Mouse (Mus musculus): ENCODE results near the gene Apol7e. TPM values are rescaled to one million over a fixed set of nuclear protein-coding genes. Genes with fewer than 3 reads are reported as not detected.
"Not testable (repeated sequence)": the region's sequence is repeated elsewhere in the genome, so short reads cannot be mapped to it uniquely, and the experiment has no call there.

Gene Apol7e
- polyA plus RNA-seq, 1 experiment, result not detected

DNA sequence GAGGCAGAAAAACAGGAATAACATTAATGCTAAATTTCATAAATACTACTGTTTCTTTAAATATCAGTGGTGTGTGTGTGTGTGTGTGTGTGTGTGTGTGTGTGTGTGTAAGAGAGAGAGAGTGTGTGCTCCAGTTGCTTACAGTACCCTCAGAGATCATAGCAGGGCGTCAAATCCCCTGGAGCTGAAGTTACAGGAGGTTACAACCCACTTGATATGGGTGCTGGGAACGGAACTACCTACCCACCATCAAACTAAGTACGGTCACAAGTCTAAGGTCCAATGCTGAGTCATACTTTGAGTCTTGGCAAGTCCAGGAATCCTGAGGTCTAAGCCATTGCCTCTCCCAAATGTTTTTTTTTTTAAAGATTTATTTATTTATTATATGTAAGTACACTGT is 29.1 kb downstream of the Apol7e start:
- not testable (repeated sequence) for H3K4me3 ChIP-seq (ENCODE audit: insufficient read depth, low read depth, low read length); H3K27ac ChIP-seq (replicated peaks; ENCODE audit: low read depth, low read length); H3K4me1 ChIP-seq (ENCODE audit: control insufficient read depth, insufficient read depth, insufficient read length, low read length)

DNA sequence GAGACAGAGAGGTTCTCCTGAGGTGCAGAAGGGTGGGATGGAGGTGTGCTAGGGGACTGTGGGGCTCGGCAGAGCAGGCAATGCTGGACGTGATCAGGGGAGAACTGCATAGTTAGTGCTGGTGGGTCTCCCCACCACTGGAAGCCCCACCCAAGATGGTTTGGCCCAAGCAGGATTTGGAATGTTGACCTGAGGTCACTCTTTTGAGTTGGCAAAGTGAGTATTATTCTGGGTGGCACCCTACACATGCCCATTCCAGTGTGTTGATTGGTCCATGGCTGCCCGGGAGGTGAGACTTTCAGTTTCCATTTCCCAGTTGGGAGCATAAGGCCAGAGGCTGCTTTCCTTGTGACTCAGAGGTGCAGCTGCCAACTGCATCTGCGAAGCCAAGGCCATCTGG is 30.1 kb downstream of the Apol7e start, which contains the start of gene Apol9b:
Gene Apol9b (plus strand): TSS at position 301 of the 400 bp plus-strand sequence.
- not testable (repeated sequence) for H3K4me1 ChIP-seq (ENCODE audit: control insufficient read depth, insufficient read depth, insufficient read length, low read length); H3K4me3 ChIP-seq (ENCODE audit: insufficient read depth, low read depth, low read length); H3K27ac ChIP-seq (replicated peaks; ENCODE audit: low read depth, low read length)

DNA sequence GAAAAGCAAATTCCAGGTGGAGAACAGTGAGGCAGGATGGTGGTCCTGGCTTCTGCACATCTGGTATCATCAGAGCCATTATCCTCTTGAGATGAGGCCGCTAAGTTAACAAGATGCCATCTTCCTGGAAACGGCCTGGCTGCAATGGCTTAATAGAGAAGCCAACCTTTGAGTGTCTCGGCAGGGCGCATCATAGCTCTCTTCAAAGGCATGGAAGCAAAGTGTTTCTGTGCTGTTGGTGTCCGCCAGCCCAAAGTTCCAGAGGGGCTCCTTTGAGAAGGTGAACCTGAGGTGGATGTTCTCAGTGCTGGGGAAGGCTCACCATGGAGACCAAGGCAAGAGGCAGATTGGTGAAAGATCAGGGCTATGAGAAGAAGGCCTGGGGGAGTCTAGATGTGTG is 32.9 kb downstream of the Apol7e start:
- Histone ChIP-seq H3K4me3 (ENCODE audit: insufficient read depth, low read depth, low read length) (no peak overlapping the region), H3K27ac (replicated peaks; ENCODE audit: low read depth, low read length) (no peak overlapping the region), H3K4me1 (ENCODE audit: control insufficient read depth, insufficient read depth, insufficient read length, low read length) (no peaks in the 10 kb centered on the region)

DNA sequence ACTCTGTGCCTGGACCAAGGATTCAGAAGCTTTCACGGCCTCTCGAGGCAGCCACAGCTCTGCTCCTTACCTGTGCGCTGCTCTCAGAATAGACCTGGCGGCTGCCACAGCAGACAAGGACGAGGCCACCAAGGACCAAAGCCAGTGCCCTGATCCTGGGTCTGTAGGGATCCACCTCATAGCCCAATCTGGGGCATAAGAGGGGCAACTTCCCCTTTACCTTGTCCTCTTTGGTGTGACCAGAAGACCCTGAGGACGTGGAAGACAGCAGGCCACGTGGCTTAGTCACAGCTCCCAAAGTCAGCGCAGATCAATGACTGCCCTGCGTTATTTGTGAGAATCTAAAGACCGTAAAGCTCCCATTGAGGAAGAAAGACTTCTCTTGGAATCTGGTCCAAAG is 34.2 kb downstream of the Apol7e start:
- H3K4me1 ChIP-seq (ENCODE audit: control insufficient read depth, insufficient read depth, insufficient read length, low read length); H3K27ac ChIP-seq (replicated peaks; ENCODE audit: low read depth, low read length); H3K4me3 ChIP-seq (ENCODE audit: insufficient read depth, low read depth, low read length): not testable (repeated sequence)

DNA sequence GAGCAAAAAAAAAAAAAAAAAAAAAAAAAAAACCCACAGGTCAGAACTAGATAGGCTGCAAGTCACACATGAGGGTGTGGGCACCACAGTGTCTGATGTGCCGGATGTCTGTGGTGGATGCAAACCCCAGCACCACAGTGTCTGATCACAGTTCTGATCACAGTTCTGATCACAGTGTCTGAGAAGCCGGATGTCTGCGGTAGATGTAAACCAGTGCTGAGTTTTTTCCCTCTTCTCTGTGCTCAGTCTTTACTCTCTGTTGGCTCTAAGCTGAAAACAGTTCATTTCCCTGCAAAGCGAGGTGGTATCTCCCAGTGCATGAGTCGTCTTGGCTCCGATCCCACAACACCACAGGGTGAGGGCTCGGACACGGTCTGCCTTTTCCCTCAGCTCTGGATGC is 34.7 kb downstream of the Apol7e start:
- H3K27ac ChIP-seq (replicated peaks; ENCODE audit: low read depth, low read length); H3K4me1 ChIP-seq (ENCODE audit: control insufficient read depth, insufficient read depth, insufficient read length, low read length); H3K4me3 ChIP-seq (ENCODE audit: insufficient read depth, low read depth, low read length): not testable (repeated sequence)

DNA sequence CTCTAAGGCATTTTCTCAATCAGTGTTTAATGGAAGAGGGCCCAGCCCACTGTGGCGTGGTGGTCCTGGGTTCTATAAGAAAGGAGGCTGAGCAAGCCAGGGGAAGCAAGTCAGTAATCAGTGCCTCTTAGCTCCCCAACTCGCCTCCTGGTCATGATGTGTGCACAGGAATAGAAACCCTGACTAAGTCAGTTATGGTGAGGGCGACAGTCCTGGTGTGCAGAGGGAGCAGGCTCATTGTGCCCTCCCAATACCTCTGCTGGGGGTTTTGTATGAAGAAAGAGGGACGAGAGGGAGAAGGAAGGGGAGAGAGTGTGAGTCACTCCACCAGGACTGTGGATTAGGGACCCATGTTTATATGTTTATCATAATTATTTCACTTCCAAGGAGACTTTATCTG is 35.2 kb downstream of the Apol7e start:
- H3K4me1 ChIP-seq (ENCODE audit: control insufficient read depth, insufficient read depth, insufficient read length, low read length); H3K27ac ChIP-seq (replicated peaks; ENCODE audit: low read depth, low read length); H3K4me3 ChIP-seq (ENCODE audit: insufficient read depth, low read depth, low read length): not testable (repeated sequence)

DNA sequence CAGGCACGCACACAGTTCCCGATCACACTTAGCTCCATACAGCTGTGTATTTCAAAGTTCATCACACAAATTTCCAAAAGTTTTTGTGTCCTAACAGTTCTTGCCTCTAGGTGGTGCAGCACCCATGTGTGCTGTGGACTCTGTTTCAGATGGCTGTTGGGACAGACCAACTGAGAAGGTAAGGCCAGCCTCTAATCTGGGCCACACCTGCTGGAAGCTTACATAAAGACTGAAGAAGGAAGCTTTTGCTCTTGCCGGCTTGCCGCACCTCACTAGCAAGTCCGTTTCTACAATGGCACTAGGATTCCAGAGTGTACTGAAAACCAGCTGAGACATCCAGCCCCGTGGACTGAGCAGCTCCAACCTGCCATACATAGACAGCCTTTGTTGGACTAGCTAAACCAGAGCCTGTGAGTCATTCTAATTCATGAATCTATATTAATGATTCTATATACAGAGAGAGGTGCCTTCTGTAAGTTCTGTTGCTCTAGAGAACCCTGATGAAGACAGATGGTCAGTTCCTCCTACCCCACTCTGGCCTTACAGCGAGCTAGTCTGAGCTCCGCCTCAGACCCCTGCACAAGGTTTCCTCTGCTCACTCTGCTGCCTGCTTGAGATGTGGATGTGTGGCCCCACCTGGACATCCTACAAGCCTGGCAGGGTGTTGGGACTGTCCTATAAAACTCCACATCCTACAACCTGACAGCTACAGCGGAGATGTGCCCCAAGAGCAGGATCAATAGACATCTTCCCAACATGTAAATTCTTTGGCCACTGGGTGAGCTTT is 42.0 kb downstream of the Apol7e start:
- Histone ChIP-seq H3K4me3 (ENCODE audit: insufficient read depth, low read depth, low read length) (no peak overlapping the region), H3K27ac (replicated peaks; ENCODE audit: low read depth, low read length) (no peak overlapping the region), H3K4me1 (ENCODE audit: control insufficient read depth, insufficient read depth, insufficient read length, low read length) (no peaks in the 10 kb centered on the region)

DNA sequence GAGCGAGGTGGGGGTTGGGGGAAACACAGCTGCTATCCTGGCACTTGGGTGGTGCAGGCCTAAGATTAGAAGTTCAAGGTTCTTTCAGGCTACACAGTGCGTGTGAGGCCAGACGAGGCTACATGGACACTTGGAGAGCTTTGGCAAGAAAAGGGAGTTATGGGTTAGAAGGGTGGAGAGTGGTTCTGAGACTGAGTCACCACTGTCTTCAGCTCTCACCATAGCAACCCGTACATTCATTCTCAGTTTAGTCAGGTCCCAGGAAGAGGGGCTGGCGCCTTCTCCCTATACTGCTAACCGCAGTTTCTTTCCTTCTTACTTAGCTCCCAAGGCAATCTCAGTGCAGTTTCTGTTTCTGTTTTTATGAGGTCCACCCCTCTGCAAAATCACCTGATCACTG is 42.9 kb downstream of the Apol7e start:
- H3K4me1 ChIP-seq (ENCODE audit: control insufficient read depth, insufficient read depth, insufficient read length, low read length); H3K4me3 ChIP-seq (ENCODE audit: insufficient read depth, low read depth, low read length); H3K27ac ChIP-seq (replicated peaks; ENCODE audit: low read depth, low read length): not testable (repeated sequence)

DNA sequence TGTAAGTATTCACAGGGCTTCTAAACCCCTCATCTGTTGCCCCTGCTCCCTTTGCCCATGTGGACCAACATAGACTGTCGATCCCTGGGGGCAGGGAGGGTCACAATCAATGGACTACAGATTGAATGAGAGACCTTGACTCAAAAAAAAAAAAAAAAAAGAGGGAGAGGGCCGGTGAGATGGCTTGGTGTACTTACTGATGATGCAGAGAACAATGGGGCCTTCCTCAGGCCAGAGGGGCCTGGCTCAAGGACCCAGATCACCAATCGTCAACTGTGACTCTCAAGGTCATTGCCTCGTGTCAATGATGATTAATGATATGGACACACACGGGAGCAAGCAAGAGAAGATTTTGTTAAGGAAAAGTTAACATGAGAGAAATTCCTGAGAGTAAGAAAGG is 46.0 kb downstream of the Apol7e start:
- H3K4me1 ChIP-seq (ENCODE audit: control insufficient read depth, insufficient read depth, insufficient read length, low read length), result no peaks in the 10 kb centered on the region
- H3K27ac ChIP-seq (replicated peaks; ENCODE audit: low read depth, low read length), result no peak overlapping the region
- no peak overlapping the region for H3K4me3 ChIP-seq (ENCODE audit: insufficient read depth, low read depth, low read length)

DNA sequence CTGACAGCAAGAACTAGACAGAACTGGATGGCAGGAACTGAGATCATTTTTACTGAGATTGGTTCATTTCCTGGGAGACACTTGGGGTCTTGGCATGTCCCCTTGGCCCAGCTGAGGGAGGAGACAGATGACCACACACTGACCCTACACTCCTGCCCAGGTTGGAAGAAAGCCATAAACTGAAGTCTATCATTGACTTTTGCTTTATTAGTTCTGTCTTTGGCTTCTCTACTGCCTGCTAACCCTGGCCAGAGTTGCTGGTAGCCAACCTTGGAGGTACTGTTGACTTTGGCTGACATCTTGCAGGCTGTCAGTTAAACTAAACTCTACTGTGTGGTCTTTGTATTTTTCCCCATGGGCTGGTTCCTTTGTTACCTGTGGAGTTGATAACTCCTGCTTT is 46.4 kb downstream of the Apol7e start:
- H3K4me1 ChIP-seq (ENCODE audit: control insufficient read depth, insufficient read depth, insufficient read length, low read length), result no peaks in the 10 kb centered on the region
- H3K27ac ChIP-seq (replicated peaks; ENCODE audit: low read depth, low read length), result no peak overlapping the region
- H3K4me3 ChIP-seq (ENCODE audit: insufficient read depth, low read depth, low read length), result no peak overlapping the region

DNA sequence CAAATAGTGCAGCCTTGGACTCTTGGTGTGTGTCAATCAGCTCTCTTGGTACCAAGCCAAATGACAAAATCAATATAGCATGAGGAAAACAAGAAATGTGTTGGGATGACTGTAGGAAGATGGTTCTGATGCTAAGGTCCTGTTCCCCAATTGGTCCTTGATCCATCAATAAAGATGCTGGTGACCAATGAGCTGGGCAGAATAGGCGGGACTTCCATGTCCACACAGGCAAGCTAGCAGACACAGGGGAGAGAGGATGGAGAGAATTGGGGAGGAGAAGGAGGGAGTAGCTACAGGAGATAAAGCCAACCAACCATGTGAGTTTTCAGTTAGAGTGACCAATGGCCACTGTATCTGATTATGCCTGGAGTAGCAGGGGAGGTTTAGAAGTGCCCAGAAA is 47.7 kb downstream of the Apol7e start:
- no peak overlapping the region for H3K4me3 ChIP-seq (ENCODE audit: insufficient read depth, low read depth, low read length)
- no peak overlapping the region for H3K27ac ChIP-seq (replicated peaks; ENCODE audit: low read depth, low read length)
- no peaks in the 10 kb centered on the region for H3K4me1 ChIP-seq (ENCODE audit: control insufficient read depth, insufficient read depth, insufficient read length, low read length)

DNA sequence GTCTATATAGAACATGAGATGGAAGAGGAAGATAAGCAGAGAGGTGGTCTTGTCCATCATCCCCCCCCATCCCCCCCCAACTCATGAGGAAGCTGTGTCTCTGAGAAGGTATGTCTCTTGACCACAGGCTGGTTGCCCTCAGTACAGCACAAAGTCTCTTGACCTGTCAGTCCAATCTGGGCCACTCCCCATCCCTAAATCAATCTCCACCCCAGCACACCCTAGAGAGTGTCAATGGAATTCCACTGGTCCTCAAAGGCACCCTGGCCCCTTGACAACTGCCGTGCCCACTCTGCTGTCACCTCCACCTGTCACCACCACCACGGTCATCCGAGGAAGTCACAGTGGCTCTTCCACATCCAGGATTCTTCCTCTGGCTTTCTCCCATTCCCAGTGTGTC is 49.8 kb downstream of the Apol7e start:
- Histone ChIP-seq H3K4me1 (ENCODE audit: control insufficient read depth, insufficient read depth, insufficient read length, low read length) (no peaks in the 10 kb centered on the region), H3K4me3 (ENCODE audit: insufficient read depth, low read depth, low read length) (no peak overlapping the region), H3K27ac (replicated peaks; ENCODE audit: low read depth, low read length) (no peak overlapping the region)

DNA sequence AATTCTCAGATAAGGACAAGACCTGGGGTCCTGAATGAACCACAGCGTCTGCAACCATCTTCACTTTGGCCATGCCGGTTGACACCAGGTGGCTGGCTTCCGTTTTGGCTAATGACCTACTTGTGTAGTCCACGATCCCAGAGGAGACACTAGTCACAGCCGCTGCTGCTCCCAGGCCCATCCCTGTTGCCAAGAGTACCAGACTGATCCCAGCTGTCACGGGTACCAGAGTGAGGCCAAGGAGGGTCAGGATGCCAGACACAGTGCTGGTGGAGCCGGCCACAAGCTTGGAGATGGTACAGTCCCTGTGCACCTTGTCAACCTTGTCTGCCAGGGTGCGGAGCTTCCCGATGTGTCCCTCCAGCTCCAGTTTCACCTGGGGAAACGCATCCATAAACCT is 51.1 kb downstream of the Apol7e start:
- H3K4me3 ChIP-seq (ENCODE audit: insufficient read depth, low read depth, low read length), result no peak overlapping the region
- H3K4me1 ChIP-seq (ENCODE audit: control insufficient read depth, insufficient read depth, insufficient read length, low read length), result no peaks in the 10 kb centered on the region
- no peak overlapping the region for H3K27ac ChIP-seq (replicated peaks; ENCODE audit: low read depth, low read length)

DNA sequence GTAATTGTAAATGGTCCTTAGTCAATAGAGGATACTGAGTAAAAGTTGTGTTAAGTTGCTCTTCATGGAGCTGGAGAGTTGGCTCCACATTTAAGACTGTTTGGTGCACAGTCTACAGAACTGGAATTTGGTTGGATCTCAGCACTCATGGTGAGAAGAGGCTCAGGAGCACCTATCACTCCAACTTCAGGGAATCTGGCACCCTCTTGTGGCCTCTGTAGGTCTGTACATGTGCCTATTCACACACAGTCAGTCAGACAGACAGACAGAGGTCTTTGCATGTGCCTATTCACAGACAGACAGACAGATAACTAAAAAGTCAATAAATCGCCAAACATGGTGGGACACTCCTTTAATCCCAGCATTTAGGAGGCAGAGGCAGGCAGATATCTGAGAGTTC is 51.8 kb downstream of the Apol7e start:
- H3K27ac ChIP-seq (replicated peaks; ENCODE audit: low read depth, low read length), result no peak overlapping the region

DNA sequence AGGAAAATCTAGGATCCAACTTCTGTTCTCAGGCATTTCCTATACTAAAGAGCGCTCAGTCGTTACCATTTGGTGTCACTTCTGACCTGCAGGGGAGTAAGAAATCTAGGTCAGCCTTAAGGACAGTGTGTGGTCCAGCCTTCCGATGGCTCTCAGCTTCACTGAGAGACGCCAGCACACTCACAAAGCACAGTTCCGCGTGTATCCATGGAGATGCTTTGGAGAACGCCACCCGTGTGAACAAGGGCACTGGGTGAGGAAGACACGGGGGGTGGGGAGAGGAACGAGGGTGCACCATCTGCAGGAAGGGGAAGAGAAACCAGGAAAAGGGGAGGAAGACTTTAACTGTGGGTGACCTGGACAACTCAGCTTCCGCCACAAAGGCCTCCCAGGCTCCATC is 53.8 kb downstream of the Apol7e start:
- no peak overlapping the region for H3K27ac ChIP-seq (replicated peaks; ENCODE audit: low read depth, low read length)
- no peaks in the 10 kb centered on the region for H3K4me1 ChIP-seq (ENCODE audit: control insufficient read depth, insufficient read depth, insufficient read length, low read length)
- H3K4me3 ChIP-seq (ENCODE audit: insufficient read depth, low read depth, low read length), result no peak overlapping the region

More for the DNA sequence above, 51.8 kb downstream of the Apol7e start:
- Histone ChIP-seq H3K4me1 (ENCODE audit: control insufficient read depth, insufficient read depth, insufficient read length, low read length) (no peaks in the 10 kb centered on the region), H3K4me3 (ENCODE audit: insufficient read depth, low read depth, low read length) (no peak overlapping the region)

DNA sequence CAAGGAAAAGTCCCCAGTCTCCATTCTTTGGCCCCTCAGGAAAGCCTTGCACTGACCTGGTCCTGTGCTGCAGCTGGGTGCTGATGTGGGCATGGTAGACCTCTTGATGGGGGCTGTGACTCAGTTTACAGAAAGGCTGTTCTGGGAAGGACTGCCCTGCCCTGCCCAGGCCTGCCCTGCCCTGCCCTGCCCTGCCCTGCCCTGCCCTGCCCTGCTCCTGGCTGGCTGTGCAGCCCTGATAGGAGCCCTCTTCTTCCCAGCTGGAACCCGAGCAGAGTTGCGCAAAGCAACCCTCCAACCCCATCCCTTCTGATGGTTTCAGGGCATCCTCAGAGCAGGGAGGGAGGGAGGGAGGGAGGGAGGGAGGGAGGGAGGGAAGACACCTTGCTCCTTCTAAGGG is 56.5 kb downstream of the Apol7e start:
- H3K4me1 ChIP-seq (ENCODE audit: control insufficient read depth, insufficient read depth, insufficient read length, low read length), result no peaks in the 10 kb centered on the region
- H3K4me3 ChIP-seq (ENCODE audit: insufficient read depth, low read depth, low read length), result no peak overlapping the region
- H3K27ac ChIP-seq (replicated peaks; ENCODE audit: low read depth, low read length), result no peak overlapping the region

Measured in brown adipose tissue, adult 24 weeks (tissue).